Mouse (Mus musculus) c-Kit-positive CD71-negative TER-119-negative erythroid progenitor cells, embryonic 14.5 days (primary cell): Measurements from ENCODE around the gene Olfr203.
"Not testable (repeated sequence)": the region's sequence is repeated elsewhere in the genome, so short reads cannot be mapped to it uniquely, and the experiment has no call there.

ENCODE experiments used
- DNase-seq: peaks from one replicate; pipeline ENCODE4 v3.0.0-alpha.2; 2013; ENCODE audit warnings: low read depth

Olfr203 gene

DNA sequence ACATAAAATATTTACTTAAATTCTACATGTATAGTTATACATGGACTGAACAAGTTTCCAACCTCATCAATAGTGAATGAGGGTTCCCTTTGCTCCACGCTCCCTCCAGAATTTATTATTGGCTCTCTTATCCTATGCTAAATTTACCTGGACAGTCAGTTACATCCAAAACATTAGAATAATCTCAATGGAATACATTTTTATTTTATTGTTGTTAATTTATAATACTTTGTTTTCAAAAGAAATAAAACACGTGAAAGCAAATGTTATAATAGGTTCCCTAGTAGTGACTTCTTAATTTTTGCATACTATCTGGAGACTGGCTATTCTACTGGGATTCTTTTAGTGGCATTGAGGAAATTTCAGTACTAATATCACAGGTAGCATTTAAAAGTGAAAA is at the start of gene Olfr203:
Gene Olfr203, plus strand, starts transcription at position 301 of the 400 bp plus-strand sequence.
- DNase-seq: no peak

- no peak for DNase-seq
These were observed 49.0 kb upstream of the Olfr203 start for GRCm38 (mm10) chr16:59249684-59250083.

GRCm38 (mm10) chr16:59269097-59269496 is 29.6 kb upstream of the Olfr203 start:
- not testable (repeated sequence) for DNase-seq

- not testable (repeated sequence) for DNase-seq
These were observed 26.1 kb upstream of the Olfr203 start, which contains the start of gene Olfr201 for GRCm38 (mm10) chr16:59272532-59272931. Olfr201 (minus strand) TSS chr16:59272632.

- DNase-seq: no peak
These were observed 18.1 kb upstream of the Olfr203 start for GRCm38 (mm10) chr16:59280542-59280941.

DNA sequence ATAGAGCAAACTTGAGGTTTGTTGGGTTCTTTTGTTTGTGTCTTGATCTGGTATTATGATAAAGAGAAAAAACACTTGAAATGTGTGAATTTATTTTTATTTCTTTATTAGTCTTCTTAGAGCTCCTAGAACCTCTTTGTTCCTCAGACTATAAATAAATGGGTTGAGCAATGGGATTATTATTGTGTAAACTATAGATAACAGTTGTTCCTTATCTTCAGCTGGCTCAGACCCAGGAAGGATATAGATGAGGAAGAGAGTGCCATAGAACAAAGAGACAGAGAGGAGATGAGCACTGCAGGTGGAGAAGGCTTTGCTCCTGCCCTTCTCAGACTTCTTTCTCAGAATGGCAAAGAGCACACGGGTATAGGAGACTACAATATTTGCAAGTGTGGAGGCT is 15.2 kb upstream of the Olfr203 start:
- DNase-seq: no peak

DNA sequence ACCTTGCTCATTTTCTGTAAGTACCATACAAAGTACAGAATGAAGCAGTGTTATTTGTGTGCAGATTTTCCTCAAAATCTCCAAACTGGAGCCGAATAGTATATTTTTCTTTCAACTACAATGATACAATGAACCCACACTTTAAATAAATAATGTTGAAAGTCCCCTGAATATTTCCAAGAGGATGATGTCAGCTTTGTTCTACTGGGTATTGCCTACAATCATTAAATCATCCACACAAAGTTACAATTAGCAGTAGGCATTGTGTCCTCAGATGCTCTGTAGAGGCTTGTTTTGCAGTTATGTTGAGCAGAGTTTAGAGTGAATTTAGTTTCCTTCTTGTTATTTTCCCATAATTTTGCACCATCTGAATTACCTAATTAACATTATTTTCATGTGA is 12.0 kb upstream of the Olfr203 start, which contains the start of gene Olfr202:
Gene Olfr202, minus strand, starts transcription at position 101 of the 400 bp plus-strand sequence.
- DNase-seq: no peak

- DNase-seq: not testable (repeated sequence)
These were observed 11.1 kb upstream of the Olfr203 start for GRCm38 (mm10) chr16:59287576-59287975.

DNA sequence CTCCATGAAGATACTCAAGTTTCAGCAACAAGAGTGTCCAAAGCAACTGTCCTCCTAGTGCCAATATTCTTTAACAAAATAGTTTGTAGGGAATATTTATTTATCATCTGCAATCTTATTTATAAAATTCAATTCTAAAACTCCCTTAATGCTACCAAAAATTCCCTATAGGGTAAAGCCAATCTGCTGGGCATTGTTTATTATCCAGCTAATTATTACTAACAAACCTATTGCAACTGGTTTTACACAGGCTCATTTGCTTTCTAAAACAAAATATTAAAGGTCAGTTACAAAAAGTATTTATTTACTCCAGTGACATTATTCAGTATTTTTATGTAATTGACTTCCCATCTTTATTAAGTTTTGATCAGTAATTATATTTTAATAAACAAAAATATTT is 19.5 kb downstream of the Olfr203 start, which contains the start of gene Olfr204:
Gene Olfr204, minus strand, starts transcription at position 101 of the 400 bp plus-strand sequence.
- DNase-seq: no peak

- not testable (repeated sequence) for DNase-seq
These were observed 24.6 kb downstream of the Olfr203 start for GRCm38 (mm10) chr16:59323262-59323661.

- DNase-seq: no peak
These were observed 32.4 kb downstream of the Olfr203 start, which contains the start of gene Olfr205 for GRCm38 (mm10) chr16:59331038-59331437. Olfr205 (minus strand) TSS chr16:59331138.

GRCm38 (mm10) chr16:59349146-59349545 is 50.5 kb downstream of the Olfr203 start, which contains the start of gene Olfr206:
Olfr206 (minus strand) TSS chr16:59349246.
- no peak for DNase-seq
